19 mouse cellular contexts compared by ENCODE assay signal in genomic region chr9:3009331-3009730, GRCm38 (mm10). TPM values are rescaled to one million over a fixed set of nuclear protein-coding genes. Genes with fewer than 3 reads are reported as not detected.
A peak's percentile ranks its signal among the peaks of the same experiment; 100 is the strongest.
DNase-seq lines count a peak whose midpoint lies in the region; ATAC-seq lines count a peak whose summit lies in the region.
"Not testable (repeated sequence)": the region's sequence is repeated elsewhere in the genome, so short reads cannot be mapped to it uniquely, and the experiment has no call there.
"Had no signal": no experiment of that assay in that cellular context is flagged by ENCODE, and none has a peak within 500 bp of the region (broad histone marks: within the 10 kb centered on the region; RNA-seq: fewer than 3 reads in every experiment).

No protein-coding gene starts in this region.

- H3K27me3 ChIP-seq in embryonic facial prominence, embryonic 11.5 days (ENCODE audit: control insufficient read depth, insufficient read depth, low read length); forebrain, embryonic 14.5 days (replicated peaks; ENCODE audit: control insufficient read depth, insufficient read depth, low read length); heart, embryonic 16.5 days (ENCODE audit: control insufficient read depth, insufficient read depth, low read length); intestine, embryonic 15.5 days (replicated peaks); limb, embryonic 15.5 days; neural tube, embryonic 12.5 days (replicated peaks): not testable (repeated sequence)

- not testable (repeated sequence) for H3K4me3 ChIP-seq in embryonic facial prominence, embryonic 11.5 days (ENCODE audit: low read depth, low read length); forebrain, embryonic 14.5 days (ENCODE audit: low read depth, low read length); heart, embryonic 16.5 days (ENCODE audit: low read length); intestine, embryonic 15.5 days (replicated peaks); limb, embryonic 15.5 days; neural tube, embryonic 12.5 days

- H3K9me3 ChIP-seq in embryonic facial prominence, embryonic 11.5 days (replicated peaks; ENCODE audit: control insufficient read depth, low read length); heart, embryonic 16.5 days (replicated peaks; ENCODE audit: control insufficient read depth, low read length); intestine, embryonic 15.5 days; limb, embryonic 15.5 days; neural tube, embryonic 12.5 days: not testable (repeated sequence)
- H3K9me3 ChIP-seq in forebrain, embryonic 14.5 days (replicated peaks; ENCODE audit: control insufficient read depth, low read length): peaks cover 10% of the 10 kb centered on the region

- DNase-seq in embryonic facial prominence, embryonic 11.5 days (ENCODE audit: low spot score); forebrain, embryonic 14.5 days (ENCODE audit: low spot score): not testable (repeated sequence)

- H3K4me1 ChIP-seq in embryonic facial prominence, embryonic 11.5 days (ENCODE audit: control insufficient read depth, insufficient read depth, low read length); forebrain, embryonic 14.5 days (ENCODE audit: control insufficient read depth, insufficient read depth, low read length); heart, embryonic 16.5 days (ENCODE audit: control insufficient read depth, insufficient read depth, low read length); intestine, embryonic 15.5 days (replicated peaks); limb, embryonic 15.5 days; neural tube, embryonic 12.5 days: not testable (repeated sequence)

- not testable (repeated sequence) for H3K27ac ChIP-seq in embryonic facial prominence, embryonic 11.5 days (replicated peaks; ENCODE audit: low read depth, low read length); forebrain, embryonic 14.5 days (ENCODE audit: low read depth, low read length); heart, embryonic 16.5 days (ENCODE audit: low read length); intestine, embryonic 15.5 days; limb, embryonic 15.5 days; neural tube, embryonic 12.5 days

- WGBS in embryonic facial prominence, embryonic 11.5 days: no CpG with 5 or more reads among the region's 5 CpGs
- no CpG with 5 or more reads among the region's 5 CpGs for WGBS in forebrain, embryonic 14.5 days
- WGBS in heart, embryonic 16.5 days: no CpG with 5 or more reads among the region's 5 CpGs
- WGBS in intestine, embryonic 15.5 days: no CpG with 5 or more reads among the region's 5 CpGs
- no CpG with 5 or more reads among the region's 5 CpGs for WGBS in limb, embryonic 15.5 days
- WGBS in neural tube, embryonic 12.5 days: no CpG with 5 or more reads among the region's 5 CpGs

- H3K4me2 ChIP-seq in embryonic facial prominence, embryonic 11.5 days (ENCODE audit: low read depth, low read length); forebrain, embryonic 14.5 days (ENCODE audit: low read length); heart, embryonic 16.5 days (ENCODE audit: low read depth, low read length); intestine, embryonic 15.5 days (replicated peaks); limb, embryonic 15.5 days; neural tube, embryonic 12.5 days (replicated peaks): not testable (repeated sequence)

- ATAC-seq in embryonic facial prominence, embryonic 11.5 days (replicated peaks; ENCODE audit: insufficient number of reproducible peaks, low FRiP score, low TSS enrichment, low read depth): peak; percentile 64; the same call in 1 of the 2 replicates
- peak; percentile 47; the same call in 1 of the 2 replicates for ATAC-seq in forebrain, embryonic 14.5 days
- peak; percentile 38; the same call in 1 of the 2 replicates for ATAC-seq in heart, embryonic 16.5 days (replicated peaks; ENCODE audit: extremely low read depth, insufficient read depth, low FRiP score)
- ATAC-seq in intestine, embryonic 15.5 days: peak; percentile 49; the same call in 1 of the 2 replicates
- peak; percentile 60; the same call in 1 of the 2 replicates for ATAC-seq in limb, embryonic 15.5 days (ENCODE audit: insufficient number of reproducible peaks, low FRiP score, low TSS enrichment, low read depth)
- peak; percentile 27 for ATAC-seq in megakaryocyte progenitor cell, adult 5-6 weeks (replicated peaks; ENCODE audit: poor library complexity)
- peak; percentile 38; the same call in 1 of the 2 replicates for ATAC-seq in neural tube, embryonic 12.5 days (ENCODE audit: low FRiP score, low read depth)

- H3K9ac ChIP-seq in embryonic facial prominence, embryonic 11.5 days (replicated peaks; ENCODE audit: low read length); forebrain, embryonic 14.5 days (ENCODE audit: low read length); heart, embryonic 16.5 days (ENCODE audit: low read length); intestine, embryonic 15.5 days; limb, embryonic 15.5 days; neural tube, embryonic 12.5 days: not testable (repeated sequence)

- not testable (repeated sequence) for H3K36me3 ChIP-seq in embryonic facial prominence, embryonic 11.5 days (replicated peaks; ENCODE audit: control insufficient read depth, insufficient read depth, low read depth, low read length); forebrain, embryonic 14.5 days (ENCODE audit: control insufficient read depth, insufficient read depth, low read length); heart, embryonic 16.5 days (ENCODE audit: control insufficient read depth, insufficient read depth); intestine, embryonic 15.5 days; limb, embryonic 15.5 days; neural tube, embryonic 12.5 days

RNA-seq across cellular contexts. Expression of gene Gm10721, which starts 3.6 kb away (rescaled TPM):
- polyA plus RNA-seq in embryonic facial prominence, embryonic 11.5 days (2014; fragmentation: Nextera tagmentation; extraction: Ambion mirVana): not detected in 2 replicates
- not detected in 2 replicates for polyA plus RNA-seq in forebrain, embryonic 14.5 days (2014; fragmentation: Nextera tagmentation; extraction: Ambion mirVana)
- 0.79 TPM in 1 of 2 replicates, not detected in the other for polyA plus RNA-seq in heart, embryonic 16.5 days (2015; fragmentation: Nextera tagmentation; extraction: Ambion mirVana)
- polyA plus RNA-seq in intestine, embryonic 15.5 days (2015; fragmentation: Nextera tagmentation; extraction: Ambion mirVana): not detected in 2 replicates
- not detected in 2 replicates for polyA plus RNA-seq in limb, embryonic 15.5 days (2015; fragmentation: Nextera tagmentation; extraction: Ambion mirVana)
- not detected in 2 replicates for total RNA-seq in megakaryocyte progenitor cell, adult 5-6 weeks (2015)
- total RNA-seq in megakaryocyte progenitor cell, adult 5-6 weeks (2017): 1.0 TPM in 1 of 2 replicates, not detected in the other
- polyA plus RNA-seq in neural tube, embryonic 12.5 days (2016; fragmentation: Nextera tagmentation; extraction: Ambion mirVana): 0.49 TPM in 1 of 2 replicates, not detected in the other
- total RNA-seq: gastrocnemius, postnatal 14 days; left cerebral cortex, postnatal 36 days had no signal
- polyA plus RNA-seq: C2C12; heart, embryonic 10.5 days; intestine, embryonic 14.5 days; lung, embryonic 14.5 days; midbrain, embryonic 10.5 days; spleen, adult 2 months; urinary bladder, adult 2 months had no signal

RNA-seq across cellular contexts. Expression of gene Gm10720, which starts 6.1 kb away (rescaled TPM):
- polyA plus RNA-seq in embryonic facial prominence, embryonic 11.5 days (2014; fragmentation: Nextera tagmentation; extraction: Ambion mirVana): not detected in 2 replicates
- not detected in 2 replicates for polyA plus RNA-seq in forebrain, embryonic 14.5 days (2014; fragmentation: Nextera tagmentation; extraction: Ambion mirVana)
- 0.24 TPM in 1 of 2 replicates, not detected in the other for polyA plus RNA-seq in heart, embryonic 16.5 days (2015; fragmentation: Nextera tagmentation; extraction: Ambion mirVana)
- not detected in 2 replicates for polyA plus RNA-seq in intestine, embryonic 15.5 days (2015; fragmentation: Nextera tagmentation; extraction: Ambion mirVana)
- not detected in 2 replicates for polyA plus RNA-seq in limb, embryonic 15.5 days (2015; fragmentation: Nextera tagmentation; extraction: Ambion mirVana)
- total RNA-seq in megakaryocyte progenitor cell, adult 5-6 weeks (2015): not detected in 2 replicates
- not detected in 2 replicates for total RNA-seq in megakaryocyte progenitor cell, adult 5-6 weeks (2017)
- polyA plus RNA-seq in neural tube, embryonic 12.5 days (2016; fragmentation: Nextera tagmentation; extraction: Ambion mirVana): not detected in 2 replicates
- total RNA-seq: adrenal gland, postnatal 14 days; gastrocnemius, postnatal 14 days; layer of hippocampus, postnatal 25 days; left cerebral cortex, postnatal 36 days had no signal
- polyA plus RNA-seq: C2C12; heart, embryonic 10.5 days; intestine, embryonic 14.5 days; lung, embryonic 14.5 days; midbrain, embryonic 10.5 days; spleen, adult 2 months; urinary bladder, adult 2 months had no signal

RNA-seq across cellular contexts. Expression of gene Gm11168, which starts 6.2 kb away (rescaled TPM):
- not detected in 2 replicates for polyA plus RNA-seq in embryonic facial prominence, embryonic 11.5 days (2014; fragmentation: Nextera tagmentation; extraction: Ambion mirVana)
- polyA plus RNA-seq in forebrain, embryonic 14.5 days (2014; fragmentation: Nextera tagmentation; extraction: Ambion mirVana): not detected in 2 replicates
- 0.38 TPM in 1 of 2 replicates, not detected in the other for polyA plus RNA-seq in heart, embryonic 16.5 days (2015; fragmentation: Nextera tagmentation; extraction: Ambion mirVana)
- polyA plus RNA-seq in intestine, embryonic 15.5 days (2015; fragmentation: Nextera tagmentation; extraction: Ambion mirVana): not detected in 2 replicates
- not detected in 2 replicates for polyA plus RNA-seq in limb, embryonic 15.5 days (2015; fragmentation: Nextera tagmentation; extraction: Ambion mirVana)
- not detected in 2 replicates for total RNA-seq in megakaryocyte progenitor cell, adult 5-6 weeks (2015)
- total RNA-seq in megakaryocyte progenitor cell, adult 5-6 weeks (2017): not detected in 2 replicates
- polyA plus RNA-seq in neural tube, embryonic 12.5 days (2016; fragmentation: Nextera tagmentation; extraction: Ambion mirVana): not detected in 2 replicates
- total RNA-seq: adrenal gland, postnatal 14 days; gastrocnemius, postnatal 14 days; layer of hippocampus, postnatal 25 days; left cerebral cortex, postnatal 36 days had no signal
- polyA plus RNA-seq: C2C12; heart, embryonic 10.5 days; intestine, embryonic 14.5 days; lung, embryonic 14.5 days; midbrain, embryonic 10.5 days; spleen, adult 2 months; urinary bladder, adult 2 months had no signal

RNA-seq across cellular contexts. Expression of gene Gm10719, which starts 7.9 kb away (rescaled TPM):
- polyA plus RNA-seq in embryonic facial prominence, embryonic 11.5 days (2014; fragmentation: Nextera tagmentation; extraction: Ambion mirVana): not detected in 2 replicates
- not detected in 2 replicates for polyA plus RNA-seq in forebrain, embryonic 14.5 days (2014; fragmentation: Nextera tagmentation; extraction: Ambion mirVana)
- 1.2 TPM in 1 of 2 replicates, not detected in the other for polyA plus RNA-seq in heart, embryonic 16.5 days (2015; fragmentation: Nextera tagmentation; extraction: Ambion mirVana)
- 0.30 TPM in 1 of 2 replicates, not detected in the other for polyA plus RNA-seq in intestine, embryonic 15.5 days (2015; fragmentation: Nextera tagmentation; extraction: Ambion mirVana)
- polyA plus RNA-seq in limb, embryonic 15.5 days (2015; fragmentation: Nextera tagmentation; extraction: Ambion mirVana): 0.41 TPM in 1 of 2 replicates, not detected in the other
- total RNA-seq in megakaryocyte progenitor cell, adult 5-6 weeks (2015): not detected in 2 replicates
- 0.91 and 1.0 TPM in 2 replicates for total RNA-seq in megakaryocyte progenitor cell, adult 5-6 weeks (2017)
- 1.1 and 1.2 TPM in 2 replicates for polyA plus RNA-seq in neural tube, embryonic 12.5 days (2016; fragmentation: Nextera tagmentation; extraction: Ambion mirVana)
- polyA plus RNA-seq: C2C12; heart, embryonic 10.5 days; intestine, embryonic 14.5 days; lung, embryonic 14.5 days; midbrain, embryonic 10.5 days; spleen, adult 2 months; urinary bladder, adult 2 months had no signal

RNA-seq across cellular contexts. Expression of gene Gm10722, which starts 8.6 kb away (rescaled TPM):
- not detected in 2 replicates for polyA plus RNA-seq in embryonic facial prominence, embryonic 11.5 days (2014; fragmentation: Nextera tagmentation; extraction: Ambion mirVana)
- not detected in 2 replicates for polyA plus RNA-seq in forebrain, embryonic 14.5 days (2014; fragmentation: Nextera tagmentation; extraction: Ambion mirVana)
- not detected in 2 replicates for polyA plus RNA-seq in heart, embryonic 16.5 days (2015; fragmentation: Nextera tagmentation; extraction: Ambion mirVana)
- polyA plus RNA-seq in intestine, embryonic 15.5 days (2015; fragmentation: Nextera tagmentation; extraction: Ambion mirVana): not detected in 2 replicates
- not detected in 2 replicates for polyA plus RNA-seq in limb, embryonic 15.5 days (2015; fragmentation: Nextera tagmentation; extraction: Ambion mirVana)
- not detected in 2 replicates for total RNA-seq in megakaryocyte progenitor cell, adult 5-6 weeks (2015)
- total RNA-seq in megakaryocyte progenitor cell, adult 5-6 weeks (2017): not detected in 2 replicates
- polyA plus RNA-seq in neural tube, embryonic 12.5 days (2016; fragmentation: Nextera tagmentation; extraction: Ambion mirVana): not detected in 2 replicates
- total RNA-seq: adrenal gland, postnatal 14 days; ES-E14; gastrocnemius, postnatal 14 days; layer of hippocampus, postnatal 25 days; left cerebral cortex, postnatal 36 days had no signal
- polyA plus RNA-seq: C2C12; heart, embryonic 10.5 days; intestine, embryonic 14.5 days; lung, embryonic 14.5 days; midbrain, embryonic 10.5 days; spleen, adult 2 months; urinary bladder, adult 2 months had no signal
